Mouse (Mus musculus) heart, adult 2 months (tissue): ENCODE data around the gene Zmynd8. TPM values are rescaled to one million over a fixed set of nuclear protein-coding genes. Genes with fewer than 3 reads are reported as not detected.

Source experiments
- DNase-seq, 2 experiments: peaks; one replicate each; pipeline ENCODE4 v3.0.0; 2021
- H3K27ac ChIP-seq: fragments of 200-600 bp; 2 replicates; pipeline ENCODE4 v1.8.1; 2022
- H3K27me3 ChIP-seq: fragments of 200-500 bp; 2 replicates; pipeline ENCODE4 v1.6.1; 2012; ENCODE audit warnings: mild to moderate bottlenecking, low read length, inconsistent platforms, mixed read lengths; ENCODE audit not compliant: control insufficient read depth, insufficient read depth
- H3K36me3 ChIP-seq: fragments of 200-500 bp; 2 replicates; pipeline ENCODE4 v1.6.1; 2012; ENCODE audit warnings: low read length, inconsistent platforms; ENCODE audit not compliant: control insufficient read depth, insufficient read depth
- H3K4me1 ChIP-seq: fragments of 200-500 bp; 2 replicates; pipeline ENCODE4 v1.6.1; 2011; ENCODE audit warnings: low read length; ENCODE audit not compliant: control insufficient read depth, insufficient read depth
- H3K4me3 ChIP-seq: fragments of 200-600 bp; 2 replicates; pipeline ENCODE4 v1.8.1; 2022
- H3K79me2 ChIP-seq: fragments of 200-500 bp; replicated peaks from 2 replicates; pipeline ENCODE4 v1.6.1; 2012; ENCODE audit warnings: mild to moderate bottlenecking, inconsistent platforms, low read length, moderate library complexity, mixed read lengths; ENCODE audit not compliant: control insufficient read depth, insufficient read depth
- H3K9ac ChIP-seq: fragments of 200-500 bp; 2 replicates; pipeline ENCODE4 v1.6.1; 2012; ENCODE audit warnings: low read depth, mild to moderate bottlenecking, control low read depth, inconsistent platforms, low read length, mixed read lengths
- CTCF ChIP-seq: fragments of 200-600 bp; IDR thresholded peaks from 2 replicates; pipeline ENCODE4 v1.8.1; 2022; ENCODE audit warnings: antibody characterized with exemption, mild to moderate bottlenecking, moderate library complexity
- EP300 ChIP-seq: fragments of 200-500 bp; IDR thresholded peaks from 2 replicates; pipeline ENCODE4 v1.6.1; 2011; ENCODE audit warnings: low read depth, low read length, control low read depth; ENCODE audit not compliant: insufficient read depth
- POLR2A ChIP-seq: fragments of 200-500 bp; IDR thresholded peaks from 2 replicates; pipeline ENCODE4 v1.6.1; 2011; ENCODE audit warnings: mild to moderate bottlenecking, low read depth, low read length, control low read depth; ENCODE audit not compliant: insufficient read depth
- WGBS: fragments of 180-500 bp; shearing (Covaris S2); methylation state at CpG from one replicate; pipeline ENCODE4 v1.1.7; 2018; 5-methylcytosine and 5-hydroxymethylcytosine counted together
- intact Hi-C: fragments of 180-260 bp; cut with DNase I; formaldehyde crosslinking; loops from one replicate; pipeline ENCODE4 v1.15.1; 2025
- polyA plus RNA-seq: library from polyadenylated mRNA; depleted of rRNA; stranded (reverse); fragments of >200 nt; gene quantifications from 2 replicates; pipeline ENCODE4 v1.2.3, GENCODE M21; 2012
- total RNA-seq, 2 experiments: library from RNA; stranded (reverse); gene quantifications; 2 replicates each; pipeline ENCODE4 v1.2.3; 2021

Gene Zmynd8
- total and polyA plus RNA-seq, 3 experiments = 20.4 to 47.2 (median 44.4) TPM

GRCm38 (mm10) chr2:165791026-165791425 is 107.8 kb downstream of the Zmynd8 start:
- no peaks in the 10 kb centered on the region for H3K27me3 ChIP-seq
- H3K79me2 ChIP-seq = no peaks in the 10 kb centered on the region
- no peak for TF ChIP-seq POLR2A
- TF ChIP-seq EP300 = no peak
- TF ChIP-seq CTCF = no peak
- peaks cover 4% of the 10 kb centered on the region for H3K4me1 ChIP-seq
- intact Hi-C loops = no loop called here
- H3K36me3 ChIP-seq = no peaks in the 10 kb centered on the region
- DNase-seq = no peak
- H3K9ac ChIP-seq = no peak overlapping the region
- no peak overlapping the region for H3K4me3 ChIP-seq
- H3K27ac ChIP-seq = no peak overlapping the region
- WGBS = 74% methylated on average over 7 of the region's 7 CpGs

- Histone ChIP-seq H3K27ac (no peak overlapping the region), H3K4me1 (peaks cover 4% of the 10 kb centered on the region), H3K27me3 (no peaks in the 10 kb centered on the region), H3K9ac (no peak overlapping the region), H3K79me2 (no peaks in the 10 kb centered on the region), H3K4me3 (no peak overlapping the region), H3K36me3 (no peaks in the 10 kb centered on the region)
- TF ChIP-seq EP300 (no peak), CTCF (no peak), POLR2A (no peak)
- intact Hi-C loops = loop anchor here (10.0 kb wide), 1 partner anchor 775 kb away; no protein-coding TSS in a partner anchor
- 91% methylated on average over 3 of the region's 3 CpGs for WGBS
- no peak for DNase-seq
Measured at GRCm38 (mm10) chr2:165789667-165790066, 109.1 kb downstream of the Zmynd8 start.

- Histone ChIP-seq H3K4me1 (peaks cover 4% of the 10 kb centered on the region), H3K36me3 (no peaks in the 10 kb centered on the region), H3K4me3 (no peak overlapping the region), H3K79me2 (no peaks in the 10 kb centered on the region), H3K27ac (no peak overlapping the region), H3K9ac (no peak overlapping the region), H3K27me3 (no peaks in the 10 kb centered on the region)
- DNase-seq = no peak
- 94% methylated on average over 9 of the region's 9 CpGs for WGBS
- intact Hi-C loops = loop anchor here (10.0 kb wide), 1 partner anchor 776 kb away; no protein-coding TSS in a partner anchor
- no peak for TF ChIP-seq POLR2A
Measured at GRCm38 (mm10) chr2:165788796-165789195, 110.0 kb downstream of the Zmynd8 start.

GRCm38 (mm10) chr2:165788005-165788404 is 110.8 kb downstream of the Zmynd8 start:
- intact Hi-C loops = loop anchor here (10.0 kb wide), 1 partner anchor 777 kb away; no protein-coding TSS in a partner anchor
- peak; percentile 72 to 83 for DNase-seq
- Histone ChIP-seq H3K79me2 (no peaks in the 10 kb centered on the region), H3K4me3 (no peak overlapping the region), H3K36me3 (no peaks in the 10 kb centered on the region), H3K27ac (no peak overlapping the region), H3K9ac (no peak overlapping the region), H3K27me3 (no peaks in the 10 kb centered on the region), H3K4me1 (peaks cover 3% of the 10 kb centered on the region)
- TF ChIP-seq EP300 (no peak), CTCF (no peak), POLR2A (no peak)
- 23% methylated on average over 11 of the region's 11 CpGs for WGBS

- Histone ChIP-seq H3K79me2 (no peaks in the 10 kb centered on the region), H3K27ac (no peak overlapping the region), H3K36me3 (no peaks in the 10 kb centered on the region), H3K9ac (no peak overlapping the region), H3K27me3 (no peaks in the 10 kb centered on the region), H3K4me1 (peaks cover 3% of the 10 kb centered on the region), H3K4me3 (no peak overlapping the region)
- intact Hi-C loops = loop anchor here (10.0 kb wide), 1 partner anchor 778 kb away; no protein-coding TSS in a partner anchor
- no peak for TF ChIP-seq POLR2A
- peak; percentile 69 for TF ChIP-seq CTCF
- 75% methylated on average over 1 of the region's 1 CpGs for WGBS
- no peak for DNase-seq
Measured at GRCm38 (mm10) chr2:165786467-165786866, 112.3 kb downstream of the Zmynd8 start.

- H3K79me2 ChIP-seq = no peaks in the 10 kb centered on the region
- TF ChIP-seq POLR2A = no peak
- TF ChIP-seq EP300 = no peak
- no peak for TF ChIP-seq CTCF
- intact Hi-C loops = loop anchor here (10.0 kb wide), 1 partner anchor 779 kb away; no protein-coding TSS in a partner anchor
- no peak overlapping the region for H3K27ac ChIP-seq
- H3K27me3 ChIP-seq = no peaks in the 10 kb centered on the region
- H3K9ac ChIP-seq = no peak overlapping the region
- DNase-seq = peak in 1 of 2 experiments; percentile 5
- H3K4me3 ChIP-seq = no peak overlapping the region
- H3K4me1 ChIP-seq = peaks cover 3% of the 10 kb centered on the region
- no peaks in the 10 kb centered on the region for H3K36me3 ChIP-seq
- 79% methylated on average over 20 of the region's 20 CpGs for WGBS
Measured at GRCm38 (mm10) chr2:165785312-165786036, 113.3 kb downstream of the Zmynd8 start.
